Mouse (Mus musculus) lung, embryonic 14.5 days (tissue): ENCODE data around the gene Lipc. TPM values are rescaled to one million over a fixed set of nuclear protein-coding genes. Genes with fewer than 3 reads are reported as not detected.

Source experiments
- ATAC-seq: fragments of 200-750 bp; cut with Nextera tagmentation; 2 replicates; pipeline ENCODE4 v1.8.0; 2017; ENCODE audit warnings: mild to moderate bottlenecking, moderate TSS enrichment, moderate library complexity; ENCODE audit not compliant: insufficient read depth
- DNase-seq: peaks from one replicate; pipeline ENCODE4 v3.0.0-alpha.2; 2015
- H3K27ac ChIP-seq: fragments of 300-500 bp; sonication (generic); 2 replicates; pipeline ENCODE4 v1.5.1; 2014; ENCODE audit warnings: low read depth, mild to moderate bottlenecking, moderate library complexity
- H3K27me3 ChIP-seq: fragments of 300-500 bp; sonication (generic); 2 replicates; pipeline ENCODE4 v1.6.1; 2014; ENCODE audit warnings: low read length, control low read depth; ENCODE audit not compliant: insufficient read depth
- H3K36me3 ChIP-seq: fragments of 300-500 bp; sonication (generic); 2 replicates; pipeline ENCODE4 v1.6.1; 2014; ENCODE audit warnings: control low read depth; ENCODE audit not compliant: insufficient read depth
- H3K4me1 ChIP-seq: fragments of 300-500 bp; sonication (generic); 2 replicates; pipeline ENCODE4 v1.6.1; 2014; ENCODE audit warnings: antibody characterized with exemption, control low read depth; ENCODE audit not compliant: insufficient read depth
- H3K4me2 ChIP-seq: fragments of 300-500 bp; sonication (generic); 2 replicates; pipeline ENCODE4 v1.6.1; 2014; ENCODE audit warnings: mild to moderate bottlenecking
- H3K4me3 ChIP-seq: fragments of 300-500 bp; sonication (generic); 2 replicates; pipeline ENCODE4 v1.5.1; 2014; ENCODE audit warnings: low read depth, low read length
- H3K9ac ChIP-seq: fragments of 300-500 bp; sonication (generic); 2 replicates; pipeline ENCODE4 v1.6.1; 2014
- H3K9me3 ChIP-seq: fragments of 300-500 bp; sonication (generic); 2 replicates; pipeline ENCODE4 v1.6.1; 2016; ENCODE audit warnings: low read depth, low read length, control low read depth
- CTCF ChIP-seq: IDR thresholded peaks from 2 replicates; pipeline ENCODE4 v1.5.1; 2016; ENCODE audit warnings: antibody characterized with exemption, low read depth
- WGBS: fragments of 180-500 bp; shearing (Covaris S2); extraction: QIAGEN DNeasy Blood & Tissue Kit; methylation state at CpG from one replicate; pipeline ENCODE4 v1.1.7; 2014; 5-methylcytosine and 5-hydroxymethylcytosine counted together
- polyA plus RNA-seq: library from polyadenylated mRNA; unstranded; fragments of >200 nt; fragmentation: Nextera tagmentation; extraction: Ambion mirVana; gene quantifications from 2 replicates; pipeline ENCODE4 v1.2.1, GENCODE M21; 2014

Gene Lipc
- polyA plus RNA-seq, 1 experiment from 2014 or later, result 0.11 TPM

DNA sequence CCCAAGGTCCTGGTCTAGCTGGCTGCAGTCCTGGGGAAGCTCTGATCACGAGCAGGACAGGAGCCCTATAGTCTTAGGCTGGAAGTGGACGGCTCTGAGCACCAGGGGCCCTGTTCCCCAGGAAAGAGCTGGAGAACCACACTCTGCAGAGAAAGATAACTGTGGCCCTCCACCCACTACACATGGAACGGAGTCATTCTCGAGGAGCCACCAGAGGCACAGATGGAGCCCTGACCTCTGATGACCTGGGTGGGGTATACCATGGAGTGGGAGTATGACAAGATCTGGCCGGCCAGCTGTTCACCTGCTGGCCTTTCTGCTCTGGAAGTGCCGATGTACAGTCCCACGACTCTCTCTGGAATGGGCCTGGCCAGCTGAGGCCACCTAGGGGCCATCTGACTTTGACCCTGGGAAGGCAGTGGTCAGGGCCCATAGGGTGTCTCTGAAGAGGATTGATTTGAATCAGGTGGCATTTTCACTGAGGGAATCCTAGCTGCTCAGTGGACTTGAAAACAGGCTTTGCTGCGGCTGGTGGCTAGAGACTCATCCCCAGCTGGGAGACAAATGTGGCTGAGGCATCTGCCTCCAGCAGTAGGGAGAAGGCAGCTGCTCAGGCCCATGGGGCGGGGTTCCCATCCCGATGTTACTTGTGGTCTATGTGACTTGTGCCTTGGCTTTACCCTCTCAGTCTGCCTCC, 37.2 kb downstream of the Lipc start:
- WGBS, result 50% methylated on average over 10 of the region's 10 CpGs
- no peaks in the 10 kb centered on the region for H3K27me3 ChIP-seq
- DNase-seq, result no peak

GRCm38 (mm10) chr9:70911163-70911562, 40.9 kb downstream of the Lipc start:
- Histone ChIP-seq H3K9me3 (no peaks in the 10 kb centered on the region), H3K9ac (no peak overlapping the region), H3K4me2 (no peak overlapping the region), H3K4me3 (no peak overlapping the region), H3K36me3 (no peaks in the 10 kb centered on the region), H3K27me3 (no peaks in the 10 kb centered on the region), H3K27ac (no peak overlapping the region), H3K4me1 (no peaks in the 10 kb centered on the region)
- TF ChIP-seq CTCF, result no peak
- ATAC-seq (no peak), DNase-seq (no peak)
- WGBS, result 55% methylated on average over 4 of the region's 4 CpGs

More for the DNA sequence above, 37.2 kb downstream of the Lipc start:
- peak; percentile 60; the same call in 1 of the 2 replicates for ATAC-seq
- no peak overlapping the region for H3K4me2 ChIP-seq
- no peaks in the 10 kb centered on the region for H3K9me3 ChIP-seq
- no peak overlapping the region for H3K27ac ChIP-seq
- H3K4me3 ChIP-seq, result no peak overlapping the region
- H3K9ac ChIP-seq, result no peak overlapping the region
- TF ChIP-seq CTCF, result no peak
- H3K36me3 ChIP-seq, result no peaks in the 10 kb centered on the region
- peaks cover 6% of the 10 kb centered on the region; the same call in 1 of the 2 replicates for H3K4me1 ChIP-seq

DNA sequence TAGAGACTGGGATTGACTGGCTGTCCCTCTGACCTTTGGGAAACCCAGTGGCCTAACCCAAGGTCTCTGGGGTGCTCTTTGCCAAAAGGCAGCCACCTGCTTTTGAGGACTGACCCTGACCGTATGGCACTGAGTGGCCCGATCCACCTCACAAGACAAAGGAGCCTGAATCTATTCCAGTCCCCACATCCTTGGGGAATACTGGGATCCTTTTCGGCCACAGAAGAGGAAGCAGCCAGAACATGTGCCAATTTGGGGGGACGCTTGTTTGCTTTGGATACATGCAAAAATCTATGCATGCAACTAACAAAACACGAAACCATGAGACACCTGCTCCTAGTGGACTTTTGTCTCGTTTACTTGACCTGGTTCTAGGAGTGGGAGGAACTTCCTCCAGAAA, 41.7 kb downstream of the Lipc start:
- DNase-seq, result no peak
- H3K36me3 ChIP-seq, result no peaks in the 10 kb centered on the region
- no peak overlapping the region for H3K4me2 ChIP-seq
- no peaks in the 10 kb centered on the region for H3K9me3 ChIP-seq
- H3K9ac ChIP-seq, result no peak overlapping the region
- TF ChIP-seq CTCF, result no peak
- ATAC-seq, result no peak
- H3K27me3 ChIP-seq, result no peaks in the 10 kb centered on the region
- H3K27ac ChIP-seq, result no peak overlapping the region
- H3K4me3 ChIP-seq, result no peak overlapping the region
- WGBS, result 71% methylated on average over 6 of the region's 6 CpGs
- H3K4me1 ChIP-seq, result no peaks in the 10 kb centered on the region

- DNase-seq, result no peak
- H3K27ac ChIP-seq, result no peak overlapping the region
- no peaks in the 10 kb centered on the region for H3K27me3 ChIP-seq
- no peaks in the 10 kb centered on the region for H3K36me3 ChIP-seq
- no peak for TF ChIP-seq CTCF
- H3K4me1 ChIP-seq, result no peaks in the 10 kb centered on the region; the same call in 1 of the 2 replicates
- H3K9ac ChIP-seq, result no peak overlapping the region
- H3K4me3 ChIP-seq, result no peak overlapping the region
- H3K9me3 ChIP-seq, result no peaks in the 10 kb centered on the region
- no peak for ATAC-seq
- H3K4me2 ChIP-seq, result no peak overlapping the region
- WGBS, result 81% methylated on average over 11 of the region's 11 CpGs
Measured at GRCm38 (mm10) chr9:70902821-70903730, 49.0 kb downstream of the Lipc start.

DNA sequence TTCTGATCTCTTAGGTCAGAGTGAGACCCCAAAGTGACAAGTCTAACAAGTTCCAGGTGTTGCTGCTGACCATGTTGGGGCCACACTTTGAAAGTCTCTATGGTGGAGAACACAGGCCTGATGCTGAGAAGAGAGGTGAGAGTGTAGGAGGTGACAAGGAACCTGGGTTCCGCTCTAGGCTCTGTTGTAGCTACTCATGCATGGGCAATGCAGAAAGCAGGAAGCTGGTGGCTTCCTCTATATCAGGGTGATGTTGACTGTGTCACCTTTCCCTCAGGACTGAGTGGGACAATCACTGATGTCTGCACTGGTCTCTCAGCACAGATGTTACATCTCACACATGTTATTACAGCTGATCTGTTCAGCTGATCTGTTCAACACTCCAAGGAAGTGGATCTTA, 57.8 kb downstream of the Lipc start:
- H3K4me3 ChIP-seq, result no peak overlapping the region
- no peak for ATAC-seq

DNA sequence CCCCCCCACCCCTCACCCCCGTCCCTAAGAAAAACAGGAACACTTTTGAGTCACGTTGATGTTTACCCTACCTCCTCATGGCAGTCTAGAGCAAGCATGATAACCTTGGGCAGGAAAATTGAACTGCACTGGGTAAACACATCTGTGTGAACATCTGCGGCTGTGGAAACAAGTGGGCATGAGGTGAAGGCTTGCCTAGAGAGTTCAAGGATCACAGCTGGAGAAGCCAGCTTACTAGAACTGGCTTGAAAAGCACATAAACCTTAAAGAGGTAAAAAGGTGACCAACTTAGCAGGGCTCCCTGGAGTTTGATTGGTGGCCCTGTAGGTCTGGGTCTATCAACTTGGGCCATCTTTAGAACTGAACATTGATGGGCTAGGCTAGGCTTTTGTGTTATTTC, 58.5 kb downstream of the Lipc start:
- no peak overlapping the region for H3K4me3 ChIP-seq
- H3K36me3 ChIP-seq, result no peaks in the 10 kb centered on the region
- peaks cover 3% of the 10 kb centered on the region; the same call in 1 of the 2 replicates for H3K4me1 ChIP-seq
- 27% methylated on average over 3 of the region's 3 CpGs for WGBS
- DNase-seq, result no peak
- H3K27me3 ChIP-seq, result no peaks in the 10 kb centered on the region
- H3K9me3 ChIP-seq, result no peaks in the 10 kb centered on the region
- H3K4me2 ChIP-seq, result no peak overlapping the region
- H3K9ac ChIP-seq, result no peak overlapping the region
- no peak for ATAC-seq
- TF ChIP-seq CTCF, result no peak
- H3K27ac ChIP-seq, result no peak overlapping the region

More for the DNA sequence above, 57.8 kb downstream of the Lipc start:
- H3K9ac ChIP-seq, result no peak overlapping the region
- no peak for DNase-seq
- H3K4me1 ChIP-seq, result peaks cover 3% of the 10 kb centered on the region
- no peak overlapping the region for H3K4me2 ChIP-seq
- whole genome bisulfite sequencing, result 100% methylated on average over 1 of the region's 1 CpGs
- no peaks in the 10 kb centered on the region for H3K27me3 ChIP-seq
- H3K9me3 ChIP-seq, result no peaks in the 10 kb centered on the region
- H3K36me3 ChIP-seq, result no peaks in the 10 kb centered on the region
- no peak for TF ChIP-seq CTCF
- no peak overlapping the region for H3K27ac ChIP-seq

- Histone ChIP-seq H3K27me3 (no peaks in the 10 kb centered on the region), H3K27ac (no peak overlapping the region), H3K9ac (no peak overlapping the region), H3K9me3 (no peaks in the 10 kb centered on the region), H3K4me3 (no peak overlapping the region), H3K4me1 (peaks cover 3% of the 10 kb centered on the region; the same call in 1 of the 2 replicates), H3K36me3 (no peaks in the 10 kb centered on the region), H3K4me2 (no peak overlapping the region)
- no peak for TF ChIP-seq CTCF
- WGBS, result 70% methylated on average over 5 of the region's 5 CpGs
- no peak for DNase-seq
- no peak for ATAC-seq
Measured at GRCm38 (mm10) chr9:70892627-70893026, 59.4 kb downstream of the Lipc start.
